Mouse (Mus musculus) limb, embryonic 14.5 days (tissue): Measurements from ENCODE around the gene Ttc26. TPM values are rescaled to one million over a fixed set of nuclear protein-coding genes. Genes with fewer than 3 reads are reported as not detected.

Experiments
- ATAC-seq: fragments of 200-750 bp; cut with Nextera tagmentation; 2 replicates; pipeline ENCODE4 v1.8.0; 2017; ENCODE audit warnings: low read depth, moderate number of reproducible peaks, moderate TSS enrichment; ENCODE audit not compliant: low FRiP score
- DNase-seq: peaks from one replicate; pipeline ENCODE4 v3.0.0-alpha.2; 2015; ENCODE audit warnings: low spot score
- H3K27ac ChIP-seq: fragments of 300-500 bp; sonication (generic); replicated peaks from 2 replicates; pipeline ENCODE4 v1.5.1; 2014; ENCODE audit warnings: low read depth, mild to moderate bottlenecking, low read length, moderate library complexity, mixed read lengths
- H3K27me3 ChIP-seq: fragments of 300-500 bp; sonication (generic); 2 replicates; pipeline ENCODE4 v1.6.1; 2014; ENCODE audit warnings: low read length, mixed read lengths; ENCODE audit not compliant: control insufficient read depth, insufficient read depth
- H3K36me3 ChIP-seq: fragments of 300-500 bp; sonication (generic); 2 replicates; pipeline ENCODE4 v1.6.1; 2014; ENCODE audit warnings: mild to moderate bottlenecking, low read length, moderate library complexity, mixed read lengths; ENCODE audit not compliant: control insufficient read depth, insufficient read depth
- H3K4me1 ChIP-seq: fragments of 300-500 bp; sonication (generic); 2 replicates; pipeline ENCODE4 v1.6.1; 2014; ENCODE audit warnings: antibody characterized with exemption, low read length, mixed read lengths; ENCODE audit not compliant: control insufficient read depth, insufficient read depth
- H3K4me2 ChIP-seq: fragments of 300-500 bp; sonication (generic); replicated peaks from 2 replicates; pipeline ENCODE4 v1.6.1; 2014; ENCODE audit warnings: low read depth, mild to moderate bottlenecking, low read length, moderate library complexity; ENCODE audit not compliant: severe bottlenecking
- H3K4me3 ChIP-seq: fragments of 300-500 bp; sonication (generic); replicated peaks from 2 replicates; pipeline ENCODE4 v1.5.1; 2014; ENCODE audit warnings: low read length
- H3K9ac ChIP-seq: fragments of 300-500 bp; sonication (generic); 2 replicates; pipeline ENCODE4 v1.6.1; 2014; ENCODE audit warnings: mild to moderate bottlenecking, low read depth, low read length, moderate library complexity; ENCODE audit not compliant: severe bottlenecking
- H3K9me3 ChIP-seq: fragments of 300-500 bp; sonication (generic); 2 replicates; pipeline ENCODE4 v1.6.1; 2016; ENCODE audit warnings: low read length; ENCODE audit not compliant: control insufficient read depth
- POLR2A ChIP-seq: fragments of 200-500 bp; IDR thresholded peaks from 2 replicates; pipeline ENCODE4 v1.8.0; 2012; ENCODE audit warnings: inconsistent platforms, mild to moderate bottlenecking, moderate library complexity, borderline replicate concordance; ENCODE audit not compliant: insufficient read depth, insufficient read length; ENCODE audit errors: extremely low read depth
- WGBS: fragments of 180-500 bp; shearing (Covaris S2); extraction: QIAGEN DNeasy Blood & Tissue Kit; methylation state at CpG from one replicate; pipeline ENCODE4 v1.1.7; 2014; 5-methylcytosine and 5-hydroxymethylcytosine counted together
- polyA plus RNA-seq, 2 experiments: library from polyadenylated mRNA; depleted of rRNA in 1 of 2; stranded (reverse) in 1 of 2; unstranded in 1 of 2; fragments of >200 nt; fragmentation: Nextera tagmentation in 1 of 2; extraction: Ambion mirVana in 1 of 2; gene quantifications; 2 replicates each; pipeline versions ENCODE4 v1.2.1 to v1.2.3; 2012 to 2014

Ttc26 gene
- polyA plus RNA-seq, 2 experiments, result 4.3 to 7.0 TPM

DNA sequence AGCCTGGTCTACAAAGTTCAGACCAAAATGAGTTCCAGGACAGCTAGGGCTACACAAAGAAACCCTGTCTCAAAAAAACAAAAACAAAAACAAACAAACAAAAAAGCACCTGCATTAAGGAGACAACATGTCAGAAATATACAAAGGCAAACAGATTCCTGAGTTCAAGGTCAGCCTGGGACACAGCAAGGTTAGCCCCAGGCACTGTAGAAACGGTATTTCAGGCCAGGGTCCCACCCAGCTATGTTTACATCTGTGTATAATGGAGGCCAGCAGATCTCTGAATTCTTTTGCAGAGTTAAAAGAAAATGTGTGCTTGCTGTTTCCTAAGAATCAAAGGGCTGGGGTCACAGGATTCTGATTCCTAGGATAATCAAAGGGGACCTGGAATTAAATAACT lies 19.3 kb upstream of the Ttc26 start:
- H3K4me1 ChIP-seq, result no peaks in the 10 kb centered on the region
- no peak for TF ChIP-seq POLR2A
- H3K9me3 ChIP-seq, result no peaks in the 10 kb centered on the region
- H3K4me3 ChIP-seq, result no peak overlapping the region
- no peak overlapping the region for H3K4me2 ChIP-seq
- H3K27ac ChIP-seq, result no peak overlapping the region
- H3K9ac ChIP-seq, result no peak overlapping the region
- no peaks in the 10 kb centered on the region for H3K36me3 ChIP-seq
- no peaks in the 10 kb centered on the region; the same call in 1 of the 2 replicates for H3K27me3 ChIP-seq
- 18% methylated on average over 1 of the region's 1 CpGs for WGBS
- ATAC-seq (no peak), DNase-seq (no peak)

DNA sequence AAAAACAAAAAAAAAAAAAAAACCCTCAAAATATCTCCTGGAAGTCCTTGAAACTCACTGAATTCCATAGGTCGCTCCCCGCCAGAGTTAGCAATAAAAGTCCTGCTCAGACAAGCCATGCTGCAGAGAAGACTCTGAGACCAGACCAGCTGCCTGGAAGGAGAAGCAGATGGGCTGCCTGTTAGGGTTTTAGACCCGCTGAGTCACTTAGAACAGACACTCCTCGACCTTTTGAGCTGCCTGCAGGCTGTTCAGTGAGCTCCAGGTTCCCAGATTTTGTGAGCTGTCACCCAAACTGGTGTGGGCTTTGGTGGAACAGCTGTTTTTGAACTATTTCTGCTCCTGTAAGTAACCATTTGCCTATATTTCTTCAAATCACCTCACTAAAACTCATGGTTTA lies 17.9 kb upstream of the Ttc26 start:
- no peaks in the 10 kb centered on the region for H3K36me3 ChIP-seq
- 37% methylated on average over 4 of the region's 4 CpGs for WGBS
- ATAC-seq (no peak), DNase-seq (no peak)
- H3K4me3 ChIP-seq, result no peak overlapping the region
- H3K9me3 ChIP-seq, result no peaks in the 10 kb centered on the region
- H3K27ac ChIP-seq, result no peak overlapping the region
- H3K4me1 ChIP-seq, result no peaks in the 10 kb centered on the region
- H3K4me2 ChIP-seq, result no peak overlapping the region
- H3K9ac ChIP-seq, result no peak overlapping the region
- no peaks in the 10 kb centered on the region for H3K27me3 ChIP-seq
- no peak for TF ChIP-seq POLR2A

DNA sequence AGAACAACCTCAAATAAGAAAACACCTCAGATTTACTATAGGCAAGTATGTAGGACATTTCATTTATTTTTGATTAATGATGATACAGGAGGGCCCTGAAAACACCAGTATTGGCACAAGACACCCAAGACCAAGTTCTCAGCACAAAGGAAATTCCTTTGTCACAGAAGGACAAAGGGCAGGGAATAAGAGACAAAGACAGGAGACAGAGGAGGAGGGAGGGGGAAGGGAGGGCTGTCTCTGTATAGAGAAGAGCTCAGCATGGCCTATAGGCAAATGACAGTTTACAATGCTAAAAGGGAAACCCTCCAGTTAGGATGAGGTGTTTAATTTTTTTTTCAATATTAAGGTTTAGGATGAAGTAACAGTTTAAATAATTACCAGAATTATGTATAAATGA lies 17.1 kb upstream of the Ttc26 start:
- ATAC-seq, result no peak

DNA sequence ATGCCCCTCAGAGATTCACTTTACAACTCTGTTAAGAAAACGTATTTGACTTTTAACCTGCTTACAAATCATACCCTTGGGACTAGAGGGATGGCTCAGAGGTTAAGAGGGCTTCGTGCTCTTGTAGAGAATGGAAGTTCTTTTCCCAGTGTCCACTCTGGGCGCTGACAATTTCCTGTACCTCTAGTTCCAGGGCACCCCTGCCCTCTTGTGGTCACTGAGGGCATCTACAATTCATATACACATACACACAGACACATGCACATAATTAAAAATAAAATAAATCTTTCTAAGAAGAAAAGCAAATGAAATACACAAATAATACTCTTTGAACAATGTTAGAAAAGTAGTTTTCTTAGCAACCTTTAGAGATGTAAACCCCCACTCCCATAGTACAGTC lies 11.3 kb upstream of the Ttc26 start:
- H3K27ac ChIP-seq, result no peak overlapping the region
- no peak for TF ChIP-seq POLR2A
- H3K9ac ChIP-seq, result no peak overlapping the region
- 0 out of 2 replicates have a peak, but pooled peaks cover 6% of the 10 kb centered on the region for H3K9me3 ChIP-seq
- H3K4me2 ChIP-seq, result no peak overlapping the region
- no peaks in the 10 kb centered on the region for H3K4me1 ChIP-seq
- no peaks in the 10 kb centered on the region for H3K27me3 ChIP-seq
- DNase-seq (no peak), ATAC-seq (no peak)
- WGBS, result 83% methylated on average over 3 of the region's 3 CpGs
- no peak overlapping the region for H3K4me3 ChIP-seq
- no peaks in the 10 kb centered on the region for H3K36me3 ChIP-seq

More for the DNA sequence above, 17.1 kb upstream of the Ttc26 start:
- TF ChIP-seq POLR2A, result no peak
- DNase-seq, result no peak
- Histone ChIP-seq H3K9ac (no peak overlapping the region), H3K4me1 (no peaks in the 10 kb centered on the region), H3K9me3 (no peaks in the 10 kb centered on the region), H3K36me3 (no peaks in the 10 kb centered on the region), H3K4me3 (no peak overlapping the region), H3K27me3 (no peaks in the 10 kb centered on the region), H3K4me2 (no peak overlapping the region), H3K27ac (no peak overlapping the region)

DNA sequence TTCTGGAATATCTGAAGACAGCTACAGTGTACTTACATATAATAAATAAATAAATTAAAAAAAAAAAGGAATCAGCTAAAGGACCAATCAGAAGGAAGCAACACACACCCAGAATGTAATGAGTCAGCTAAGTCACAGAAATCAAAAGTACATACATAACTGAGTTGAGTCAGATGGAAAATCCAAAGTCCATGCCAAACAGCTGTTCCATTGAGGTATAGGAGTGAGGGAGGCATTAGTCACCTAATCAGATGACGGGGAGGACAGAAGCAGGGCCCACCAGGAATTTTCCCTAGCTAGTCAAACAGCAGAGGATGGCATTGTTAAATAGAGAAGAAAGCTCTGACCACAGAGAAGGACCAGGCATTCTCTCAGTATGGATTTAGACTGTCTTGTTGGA lies 7.0 kb upstream of the Ttc26 start:
- Histone ChIP-seq H3K4me1 (no peaks in the 10 kb centered on the region), H3K4me3 (no peak overlapping the region), H3K9ac (no peak overlapping the region), H3K27ac (no peak overlapping the region), H3K27me3 (no peaks in the 10 kb centered on the region), H3K9me3 (0 out of 2 replicates have a peak, but pooled peaks cover 6% of the 10 kb centered on the region), H3K4me2 (no peak overlapping the region), H3K36me3 (no peaks in the 10 kb centered on the region)
- ATAC-seq, result no peak
- TF ChIP-seq POLR2A, result no peak
- 76% methylated on average over 1 of the region's 1 CpGs for WGBS
- DNase-seq, result no peak

DNA sequence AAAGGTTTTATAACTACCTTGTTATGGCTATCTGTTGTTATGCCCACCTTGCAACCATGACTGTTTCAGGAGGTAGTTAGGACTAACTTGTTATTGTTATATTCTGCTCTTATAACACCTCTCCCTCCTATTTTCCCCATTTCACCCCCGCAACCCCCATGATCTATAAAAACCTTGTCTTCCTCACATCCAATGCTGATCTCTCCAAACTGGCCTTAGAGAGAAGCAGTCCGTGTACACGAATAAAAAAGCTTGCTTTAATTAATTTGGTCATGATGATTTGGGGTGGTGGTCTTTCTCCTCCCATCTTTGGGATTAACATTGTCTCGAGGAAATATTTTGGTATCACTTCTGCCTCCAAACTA lies 523 bp upstream of the Ttc26 start:
- ATAC-seq (no peak), DNase-seq (no peak)
- peak overlapping the region; percentile 48 for H3K4me3 ChIP-seq
- peaks cover 7% of the 10 kb centered on the region for H3K4me1 ChIP-seq
- TF ChIP-seq POLR2A, result no peak
- H3K36me3 ChIP-seq, result peaks cover 5% of the 10 kb centered on the region; the same call in 1 of the 2 replicates
- no peaks in the 10 kb centered on the region for H3K27me3 ChIP-seq
- H3K9ac ChIP-seq, result peak overlapping the region; percentile 62
- no peaks in the 10 kb centered on the region for H3K9me3 ChIP-seq
- 2% methylated on average over 4 of the region's 4 CpGs for WGBS
- peak overlapping the region; percentile 84 for H3K4me2 ChIP-seq
- H3K27ac ChIP-seq, result no peak overlapping the region; the same call in 1 of the 2 replicates
